Mouse (Mus musculus): ENCODE measurements around the gene Htr2c. TPM values are rescaled to one million over a fixed set of nuclear protein-coding genes. Genes with fewer than 3 reads are reported as not detected.

Htr2c gene
- not detected in 2 replicates for polyA plus RNA-seq (2012; ENCODE audit: low replicate concordance)

DNA sequence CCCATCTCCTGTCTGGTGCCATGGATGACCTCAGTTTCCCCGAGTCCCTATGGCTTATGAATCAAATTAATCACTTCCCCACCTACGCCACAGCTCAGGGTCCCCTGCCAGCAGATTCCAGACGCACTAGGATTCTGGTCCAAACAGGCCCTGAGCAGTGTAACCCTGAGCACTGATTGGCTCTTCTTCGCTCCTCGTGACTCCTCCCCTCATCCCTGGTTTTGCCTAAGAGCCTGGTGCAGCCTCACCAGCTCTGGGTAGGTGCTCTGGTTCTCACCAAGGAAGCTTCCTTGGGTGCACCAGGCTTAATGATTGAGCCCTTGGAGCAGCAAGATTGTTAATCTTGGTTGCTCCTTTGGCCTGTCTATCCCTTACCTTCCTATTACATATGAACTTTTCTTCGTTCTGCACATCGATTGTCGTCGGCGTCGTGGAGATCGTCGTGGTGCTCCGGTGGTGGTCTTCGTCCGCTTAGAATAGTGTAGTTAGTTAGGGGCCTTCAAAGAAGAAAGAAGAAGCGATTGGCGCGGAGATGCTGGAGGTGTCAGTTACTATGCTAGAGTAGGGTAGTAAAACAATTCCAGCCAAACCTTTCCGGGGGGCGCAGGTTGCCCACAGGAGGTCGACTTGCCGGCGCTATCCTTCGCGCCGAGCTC lies at the start of gene Htr2c:
Htr2c (plus strand) TSS at position 256 of the 656 bp plus-strand sequence.

